Mouse (Mus musculus) T-helper 17 cell (primary cell): Measurements from ENCODE around the gene Cenpe.
"Not testable (repeated sequence)": the region's sequence is repeated elsewhere in the genome, so short reads cannot be mapped to it uniquely, and the experiment has no call there.

Experiments
- in situ Hi-C, 2 experiments: fragments of 300-600 bp; cut with MboI, MseI; formaldehyde crosslinking; loops; 1 replicate in 1 of 2; 2 replicates in 1 of 2; pipeline ENCODE4 v1.15.1; 2025; ENCODE audit warnings: high pct_unique_total_duplicates in 2 of 2

Gene Cenpe

GRCm38 (mm10) chr3:135211805-135212657, at the start of gene Cenpe:
TSS of gene Cenpe (plus strand) at chr3:135212537.
- in situ Hi-C loops: loop anchor here (25.0 kb wide), 2 partner anchors 1650 to 1875 kb away; no protein-coding TSS in a partner anchor

- in situ Hi-C loops: no loop called here
Observed at GRCm38 (mm10) chr3:135171898-135172446, 40.4 kb upstream of the Cenpe start.

- in situ Hi-C loops: no loop called here
Observed at GRCm38 (mm10) chr3:135191861-135192260, 20.5 kb upstream of the Cenpe start.

- in situ Hi-C loops: not testable (repeated sequence)
Observed at GRCm38 (mm10) chr3:135198051-135198450, 14.3 kb upstream of the Cenpe start.

GRCm38 (mm10) chr3:135200409-135201303, 11.7 kb upstream of the Cenpe start:
- in situ Hi-C loops: loop anchor here (10.0 to 25.0 kb wide), 4 partner anchors 476 to 1886 kb away; partner anchors contain the start of gene Ppa2 (in 1 of the 2)

- in situ Hi-C loops: loop anchor here (10.0 to 25.0 kb wide), 4 partner anchors 482 to 1892 kb away; partner anchors contain the start of gene Ppa2 (in 1 of the 2)
Observed at GRCm38 (mm10) chr3:135206621-135207020, 5.7 kb upstream of the Cenpe start.

GRCm38 (mm10) chr3:135212658-135213350, 467 bp downstream of the Cenpe start:
- in situ Hi-C loops: loop anchor here (25.0 kb wide), 2 partner anchors 1651 to 1876 kb away; no protein-coding TSS in a partner anchor

GRCm38 (mm10) chr3:135232058-135232457, 19.7 kb downstream of the Cenpe start:
- in situ Hi-C loops: no loop called here

GRCm38 (mm10) chr3:135232462-135232861, 20.1 kb downstream of the Cenpe start:
- in situ Hi-C loops: no loop called here

GRCm38 (mm10) chr3:135245733-135246132, 33.4 kb downstream of the Cenpe start:
- in situ Hi-C loops: no loop called here

- in situ Hi-C loops: no loop called here
Observed at GRCm38 (mm10) chr3:135246828-135247227, 34.5 kb downstream of the Cenpe start.

- in situ Hi-C loops: no loop called here
Observed at GRCm38 (mm10) chr3:135249104-135249503, 36.8 kb downstream of the Cenpe start.

GRCm38 (mm10) chr3:135251825-135252224, 39.5 kb downstream of the Cenpe start:
- in situ Hi-C loops: no loop called here

- in situ Hi-C loops: no loop called here
Observed at GRCm38 (mm10) chr3:135254784-135255183, 42.4 kb downstream of the Cenpe start.

- in situ Hi-C loops: no loop called here
Observed at GRCm38 (mm10) chr3:135258919-135259318, 46.6 kb downstream of the Cenpe start.

- in situ Hi-C loops: no loop called here
Observed at GRCm38 (mm10) chr3:135260233-135260632, 47.9 kb downstream of the Cenpe start.

GRCm38 (mm10) chr3:135268616-135269015, 56.3 kb downstream of the Cenpe start:
- in situ Hi-C loops: loop anchor here in 1 of 2 experiments (5.0 kb wide), 1 partner anchor 41 kb away; no protein-coding TSS in a partner anchor

- in situ Hi-C loops: loop anchor here in 1 of 2 experiments (5.0 kb wide), 1 partner anchor 42 kb away; no protein-coding TSS in a partner anchor
Observed at GRCm38 (mm10) chr3:135269391-135269990, 57.2 kb downstream of the Cenpe start.

- in situ Hi-C loops: no loop called here
Observed at GRCm38 (mm10) chr3:135272627-135273026, 60.3 kb downstream of the Cenpe start.

- in situ Hi-C loops: no loop called here
Observed at GRCm38 (mm10) chr3:135273047-135273446, 60.7 kb downstream of the Cenpe start.
